Mouse (Mus musculus) spleen, postnatal 14 days (tissue): ENCODE data around the gene Ip6k3.

Experiments used
- DNase-seq, 2 experiments: peaks; one replicate each; pipeline ENCODE4 v3.0.0; 2021 to 2022; ENCODE audit warnings: low spot score in 2 of 2

Ip6k3 gene

GRCm38 (mm10) chr17:27182401-27182800, 14.8 kb upstream of the Ip6k3 start:
- no peak for DNase-seq

- DNase-seq, result no peak
Measured at GRCm38 (mm10) chr17:27181666-27182065, 14.1 kb upstream of the Ip6k3 start.

- DNase-seq, result no peak
Measured at GRCm38 (mm10) chr17:27179681-27180280, 12.2 kb upstream of the Ip6k3 start.

GRCm38 (mm10) chr17:27178427-27179177, 11.0 kb upstream of the Ip6k3 start:
- DNase-seq, result no peak

- no peak for DNase-seq
Measured at GRCm38 (mm10) chr17:27178019-27178418, 10.4 kb upstream of the Ip6k3 start.

- no peak for DNase-seq
Measured at GRCm38 (mm10) chr17:27176754-27177153, 9.2 kb upstream of the Ip6k3 start.

- no peak for DNase-seq
Measured at GRCm38 (mm10) chr17:27176287-27176686, 8.7 kb upstream of the Ip6k3 start.

- no peak for DNase-seq
Measured at GRCm38 (mm10) chr17:27175196-27175874, 7.7 kb upstream of the Ip6k3 start.

GRCm38 (mm10) chr17:27173715-27174114, 6.1 kb upstream of the Ip6k3 start:
- no peak for DNase-seq

- no peak for DNase-seq
Measured at GRCm38 (mm10) chr17:27172459-27172858, 4.9 kb upstream of the Ip6k3 start.

- DNase-seq, result no peak
Measured at GRCm38 (mm10) chr17:27171121-27171520, 3.5 kb upstream of the Ip6k3 start.

GRCm38 (mm10) chr17:27169952-27170695, 2.5 kb upstream of the Ip6k3 start:
- DNase-seq, result no peak

GRCm38 (mm10) chr17:27168569-27168968, 974 bp upstream of the Ip6k3 start:
- no peak for DNase-seq

GRCm38 (mm10) chr17:27166901-27167300, 694 bp downstream of the Ip6k3 start:
- no peak for DNase-seq

- no peak for DNase-seq
Measured at GRCm38 (mm10) chr17:27165054-27165773, 2.4 kb downstream of the Ip6k3 start.

GRCm38 (mm10) chr17:27160905-27161304, 6.7 kb downstream of the Ip6k3 start:
- no peak for DNase-seq

- no peak for DNase-seq
Measured at GRCm38 (mm10) chr17:27159169-27159568, 8.4 kb downstream of the Ip6k3 start.

- no peak for DNase-seq
Measured at GRCm38 (mm10) chr17:27158439-27158838, 9.2 kb downstream of the Ip6k3 start.

- no peak for DNase-seq
Measured at GRCm38 (mm10) chr17:27155752-27156151, 11.8 kb downstream of the Ip6k3 start.

GRCm38 (mm10) chr17:27154881-27155280, 12.7 kb downstream of the Ip6k3 start:
- DNase-seq, result no peak

- no peak for DNase-seq
Measured at GRCm38 (mm10) chr17:27154256-27154655, 13.3 kb downstream of the Ip6k3 start.
